ENCODE assay signal across 8 mouse cellular contexts in the genomic region with DNA sequence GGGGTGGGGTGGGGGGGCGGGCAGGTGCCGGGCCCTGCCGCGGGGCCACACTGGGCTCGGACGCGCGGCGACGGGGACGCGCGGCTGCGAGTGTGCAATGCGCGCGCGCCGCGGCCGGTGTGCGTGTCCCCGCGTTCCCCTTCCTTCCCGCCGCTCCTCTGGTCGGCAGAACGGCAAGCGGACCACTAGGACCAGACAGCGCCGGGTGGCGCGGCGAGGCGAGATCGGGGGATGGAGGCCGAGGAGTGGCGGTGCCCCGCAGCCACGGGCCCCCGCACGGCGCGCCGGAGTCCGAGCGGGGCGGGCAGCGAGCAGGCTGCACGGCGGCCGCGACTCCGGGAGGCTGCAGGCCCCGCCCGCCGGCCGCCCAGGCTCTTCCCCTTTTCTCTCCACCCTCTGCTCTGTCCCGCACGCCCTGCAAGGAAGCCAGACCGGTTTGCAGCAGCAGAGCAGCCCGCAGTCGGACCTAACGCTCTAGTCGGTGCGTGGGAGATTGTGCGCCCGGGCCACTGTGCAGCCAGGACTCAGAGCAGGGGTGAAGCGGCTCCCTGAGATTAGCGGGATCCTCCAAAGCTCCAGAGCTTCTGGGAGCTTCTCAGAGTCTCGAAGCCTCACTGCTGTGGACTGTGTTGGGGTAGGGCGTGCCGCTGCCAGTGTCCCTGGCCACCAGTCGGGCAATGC. TPM values are rescaled to one million over a fixed set of nuclear protein-coding genes. Genes with fewer than 3 reads are reported as not detected.
DNase-seq lines count a peak whose midpoint lies in the region; ATAC-seq lines count a peak whose summit lies in the region.

No protein-coding gene starts in this region.

- peaks cover 14% of the 10 kb centered on the region for H3K4me1 ChIP-seq in intestine, embryonic 15.5 days (replicated peaks)
- H3K4me1 ChIP-seq in midbrain, embryonic 11.5 days (ENCODE audit: control insufficient read depth, insufficient read depth, low read length): peaks cover 23% of the 10 kb centered on the region

- no peaks in the 10 kb centered on the region for H3K9me3 ChIP-seq in intestine, embryonic 15.5 days
- no peaks in the 10 kb centered on the region; the same call in 1 of the 2 replicates for H3K9me3 ChIP-seq in midbrain, embryonic 11.5 days (ENCODE audit: control insufficient read depth, low read length)

- peak overlapping the region; percentile 89 for H3K4me3 ChIP-seq in intestine, embryonic 15.5 days (replicated peaks)
- H3K4me3 ChIP-seq in midbrain, embryonic 11.5 days (ENCODE audit: low read depth, low read length): peak overlapping the region; percentile 81

- H3K9ac ChIP-seq in intestine, embryonic 15.5 days: peak overlapping the region; percentile 79
- peak overlapping the region; percentile 84 for H3K9ac ChIP-seq in midbrain, embryonic 11.5 days (ENCODE audit: low read length)

- peak; percentile 62 to 75 for DNase-seq in adrenal gland, adult 18-20 months (ENCODE audit: low spot score in 2 of 2)
- peak; percentile 78 for DNase-seq in embryo, embryonic 10.5 days (ENCODE audit: low spot score)
- DNase-seq in gastrocnemius, postnatal 36 days: peak; percentile 19 to 40
- DNase-seq in left cerebral cortex, postnatal 4 days: peak; percentile 62
- DNase-seq in midbrain, embryonic 11.5 days (ENCODE audit: low spot score, missing footprints): peak; percentile 97
- peak; percentile 27 to 28 for DNase-seq in right cerebral cortex, postnatal 36 days (ENCODE audit: low spot score in 2 of 2)
- peak; percentile 83 for DNase-seq in yolk sac, embryonic 10.5 days (ENCODE audit: low spot score)

- WGBS in intestine, embryonic 15.5 days: 0% methylated on average over 72 of the region's 74 CpGs
- under 1% methylated on average over 46 of the region's 74 CpGs for WGBS in midbrain, embryonic 11.5 days

- peak overlapping the region; percentile 91 for H3K4me2 ChIP-seq in intestine, embryonic 15.5 days (replicated peaks)
- peak overlapping the region; percentile 78 for H3K4me2 ChIP-seq in midbrain, embryonic 11.5 days

- H3K27ac ChIP-seq in intestine, embryonic 15.5 days: peak overlapping the region; percentile 87
- H3K27ac ChIP-seq in midbrain, embryonic 11.5 days (ENCODE audit: low read depth, low read length): peak overlapping the region; percentile 25; the same call in 1 of the 2 replicates

- H3K36me3 ChIP-seq in intestine, embryonic 15.5 days: no peaks in the 10 kb centered on the region
- no peaks in the 10 kb centered on the region for H3K36me3 ChIP-seq in midbrain, embryonic 11.5 days (ENCODE audit: control insufficient read depth, insufficient read depth, low read length)

- H3K27me3 ChIP-seq in intestine, embryonic 15.5 days (replicated peaks): no peaks in the 10 kb centered on the region
- H3K27me3 ChIP-seq in midbrain, embryonic 11.5 days (ENCODE audit: control insufficient read depth, insufficient read depth, low read length): peaks cover 4% of the 10 kb centered on the region; the same call in 1 of the 2 replicates

- intact Hi-C loops in gastrocnemius, postnatal 36 days (cut with DNase I): no loop called here
- intact Hi-C loops in left cerebral cortex, postnatal 4 days (cut with DNase I): no loop called here

- peak; percentile 91 for ATAC-seq in intestine, embryonic 15.5 days
- peak; percentile 89 for ATAC-seq in midbrain, embryonic 11.5 days (ENCODE audit: low FRiP score)

RNA-seq across cellular contexts. Expression of gene Pip5k1b, which starts 0.4 kb away (rescaled TPM):
- 10 to 100 TPM in 1 of 2 experiments, 1 to 10 TPM in 1; 7.5 to 14.4 TPM for total RNA-seq in adrenal gland, adult 18-20 months (2021)
- total RNA-seq in gastrocnemius, postnatal 36 days (2021): under 1 TPM; 0.44 to 0.46 TPM
- 17.2 and 18.2 TPM in 2 replicates for polyA plus RNA-seq in intestine, embryonic 15.5 days (2015; fragmentation: Nextera tagmentation; extraction: Ambion mirVana)
- 1 to 10 TPM; 3.6 to 5.6 TPM for total RNA-seq in left cerebral cortex, postnatal 4 days (2021)
- polyA plus RNA-seq in midbrain, embryonic 11.5 days (2014; fragmentation: Nextera tagmentation; extraction: Ambion mirVana): 2.3 and 2.9 TPM in 2 replicates

Comparison
In these comparisons a context has a peak if more than half of its experiments do, and no peak if none do; other contexts are left out.
1. Peak in every context shown above with its lines: DNase-seq, ATAC-seq, H3K4me3 ChIP-seq and H3K27ac ChIP-seq.
2. DNase-seq: peak in every context shown above with its lines; median percentile 97 in midbrain, embryonic 11.5 days; 83 in yolk sac, embryonic 10.5 days; 78 in embryo, embryonic 10.5 days; 68 in adrenal gland, adult 18-20 months; 62 in left cerebral cortex, postnatal 4 days; 30 in gastrocnemius, postnatal 36 days; 28 in right cerebral cortex, postnatal 36 days.